Mouse (Mus musculus): ENCODE data around the gene Rpl14.

Gene Rpl14

DNA sequence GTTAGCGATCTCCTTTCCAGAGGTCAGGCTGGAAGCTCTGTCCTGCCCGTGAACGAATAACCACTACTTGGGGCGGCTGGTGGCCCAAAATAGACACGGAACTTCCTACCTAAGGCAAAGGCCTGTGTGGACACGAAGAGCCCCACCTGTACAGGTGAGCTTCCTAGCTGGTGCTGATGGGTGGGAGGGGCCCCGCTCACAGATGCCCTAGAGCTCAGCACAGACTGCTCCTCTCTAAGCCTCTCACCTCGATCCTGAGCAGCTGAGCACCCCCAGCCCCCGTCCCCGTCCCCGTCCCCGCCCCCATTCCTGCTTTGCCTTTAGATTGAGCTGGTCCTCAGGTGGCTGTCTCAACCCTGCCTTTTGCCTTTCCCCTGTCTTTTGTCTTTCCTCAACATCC lies 32.7 kb downstream of the Rpl14 start:
- DNase-seq (ENCODE audit: low read depth, low spot score): no peak

- DNase-seq (ENCODE audit: low read depth, low spot score): no peak
Observed at GRCm38 (mm10) chr9:120611055-120611454, 39.8 kb downstream of the Rpl14 start.

DNA sequence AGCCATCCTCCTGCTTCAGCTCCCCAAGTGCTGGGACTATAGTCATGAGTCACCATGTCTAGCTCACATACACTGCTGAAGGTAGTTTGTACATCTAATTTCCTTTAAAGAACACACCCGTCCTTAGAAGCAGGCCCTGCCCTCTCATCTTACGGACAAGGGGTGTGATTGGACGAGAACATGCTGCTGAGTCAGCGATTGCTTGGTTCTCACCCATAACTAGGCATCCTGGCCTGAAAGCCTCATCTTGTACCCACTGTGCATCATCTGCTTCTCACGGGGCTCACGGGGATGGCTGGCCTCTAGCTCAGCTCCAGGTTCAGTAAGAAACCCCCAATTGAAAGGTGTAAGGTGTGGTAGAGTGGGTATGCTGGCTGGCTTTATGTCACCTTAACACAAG lies 42.8 kb downstream of the Rpl14 start:
- DNase-seq (ENCODE audit: low read depth, low spot score): no peak

GRCm38 (mm10) chr9:120618101-120618500 lies 46.9 kb downstream of the Rpl14 start:
- DNase-seq (ENCODE audit: low read depth, low spot score): no peak

GRCm38 (mm10) chr9:120619347-120619708 lies 48.1 kb downstream of the Rpl14 start:
- no peak for DNase-seq (ENCODE audit: low read depth, low spot score)

DNA sequence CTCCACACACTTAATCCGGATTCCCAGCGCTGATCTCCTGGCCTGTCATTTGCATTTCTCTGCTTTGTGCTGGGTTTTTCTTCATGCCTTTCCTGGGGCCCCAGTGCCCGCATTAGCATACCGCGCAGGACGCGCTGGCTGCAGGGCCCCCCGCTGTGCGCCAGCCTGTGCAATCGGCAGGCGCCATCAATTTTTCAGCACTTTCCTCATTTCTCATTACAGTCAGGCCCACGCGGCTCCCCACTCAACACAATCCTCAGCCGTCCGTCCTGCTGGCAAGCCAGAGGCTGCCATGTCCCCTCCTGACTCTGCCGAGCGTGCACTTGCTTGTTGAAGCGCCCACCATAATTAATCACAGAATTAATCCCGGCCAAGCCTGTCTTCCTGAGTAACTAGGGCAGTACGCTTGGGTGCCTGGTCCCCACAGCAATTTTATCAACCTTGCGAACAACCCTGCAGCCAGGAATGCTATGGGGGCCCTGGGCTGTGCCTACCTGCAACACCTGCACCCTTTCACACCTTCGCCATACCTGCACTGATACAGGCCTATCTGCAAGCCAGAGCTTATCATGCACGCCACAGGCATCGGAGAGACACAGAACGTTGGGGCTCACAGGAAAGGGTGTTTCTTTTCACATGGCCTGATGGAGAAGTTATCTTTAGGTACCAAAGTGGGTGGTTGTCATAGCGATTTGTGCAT lies 48.6 kb downstream of the Rpl14 start:
- DNase-seq (ENCODE audit: low read depth, low spot score): no peak

DNA sequence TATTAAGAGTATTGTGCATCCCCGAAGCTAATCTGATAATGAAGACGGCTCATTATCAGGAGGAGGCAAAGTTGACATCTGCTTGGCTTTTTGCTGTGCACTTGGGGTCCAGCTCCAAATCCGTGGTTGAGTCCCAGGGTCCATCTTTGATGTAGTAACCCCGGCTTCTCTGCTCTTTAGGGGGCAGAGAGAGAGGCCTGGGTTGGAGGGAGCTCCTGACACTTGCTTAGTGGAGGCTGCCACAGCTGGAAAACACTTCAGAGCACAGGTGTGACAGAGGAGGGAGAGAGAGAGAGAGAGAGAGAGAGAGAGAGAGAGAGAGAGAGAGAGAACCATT lies 49.1 kb downstream of the Rpl14 start:
- DNase-seq (ENCODE audit: low read depth, low spot score): no peak
